Mouse (Mus musculus) ES-E14 (cell line): Measurements from ENCODE around the gene Fars2. TPM values are rescaled to one million over a fixed set of nuclear protein-coding genes. Genes with fewer than 3 reads are reported as not detected.

Experiments
- DNase-seq: peaks from one replicate; pipeline ENCODE4 v3.0.0-alpha.2; 2013; ENCODE audit warnings: low read depth, low spot score
- H3K27ac ChIP-seq: 2 replicates; pipeline ENCODE4 v1.5.1; 2012; ENCODE audit warnings: low read depth, mild to moderate bottlenecking, low read length, moderate library complexity, mixed read lengths; ENCODE audit not compliant: poor library complexity, insufficient read depth, severe bottlenecking
- H3K36me3 ChIP-seq: 2 replicates; pipeline ENCODE4 v1.6.1; 2012; ENCODE audit warnings: mild to moderate bottlenecking, low read length, moderate library complexity, mixed read lengths; ENCODE audit not compliant: control insufficient read depth, poor library complexity, insufficient read depth, severe bottlenecking
- H3K4me1 ChIP-seq, 2 experiments: fragments of 150-350 bp in 1 of 2; sonication (generic) in 1 of 2; 2 replicates each; pipeline ENCODE4 v1.6.1; 2012; ENCODE audit warnings: low read length in 2 of 2, mild to moderate bottlenecking in 1 of 2, mixed read lengths in 1 of 2; ENCODE audit not compliant: control insufficient read depth in 2 of 2, insufficient read depth in 2 of 2, poor library complexity in 1 of 2
- H3K4me3 ChIP-seq, 2 experiments: fragments of 150-350 bp in 1 of 2; sonication (generic) in 1 of 2; 2 replicates each; pipeline ENCODE4 v1.5.1; 2012; ENCODE audit warnings: low read length in 2 of 2, low read depth in 1 of 2, mild to moderate bottlenecking in 1 of 2, mixed read lengths in 1 of 2; ENCODE audit not compliant: insufficient read depth in 1 of 2, poor library complexity in 1 of 2, severe bottlenecking in 1 of 2
- H3K9ac ChIP-seq: 2 replicates; pipeline ENCODE4 v1.6.1; 2012; ENCODE audit warnings: low read depth, mild to moderate bottlenecking, low read length, mixed read lengths; ENCODE audit not compliant: poor library complexity, insufficient read depth, severe bottlenecking
- H3K9me3 ChIP-seq: fragments of 150-350 bp; sonication (generic); 2 replicates; pipeline ENCODE4 v1.6.1; 2012; ENCODE audit warnings: low read depth, mild to moderate bottlenecking, low read length; ENCODE audit not compliant: control insufficient read depth, insufficient read depth
- CHD2 ChIP-seq: IDR thresholded peaks from 2 replicates; pipeline ENCODE4 v1.6.1; 2014; ENCODE audit warnings: mild to moderate bottlenecking, low read depth, low read length, inconsistent platforms
- HCFC1 ChIP-seq: IDR thresholded peaks from 2 replicates; pipeline ENCODE4 v1.6.1; 2012; ENCODE audit warnings: low read length, inconsistent platforms, borderline replicate concordance; ENCODE audit not compliant: insufficient read depth
- MAFK ChIP-seq: IDR thresholded peaks from 2 replicates; pipeline ENCODE4 v1.6.1; 2014; ENCODE audit warnings: mild to moderate bottlenecking, low read depth, low read length, inconsistent platforms; ENCODE audit not compliant: insufficient read depth
- ZC3H11A ChIP-seq: IDR thresholded peaks from 2 replicates; pipeline ENCODE4 v1.6.1; 2012; ENCODE audit warnings: low read depth, mild to moderate bottlenecking, inconsistent platforms, low read length, borderline replicate concordance
- ZNF384 ChIP-seq: IDR thresholded peaks from 2 replicates; pipeline ENCODE4 v1.6.1; 2012; ENCODE audit warnings: low read depth, low read length, inconsistent platforms
- in situ Hi-C, 2 experiments: fragments of 600-800 bp; cut with MboI; formaldehyde crosslinking; loops; one replicate each; pipeline ENCODE4 v1.15.1; 2025; ENCODE audit warnings: low sequenced_read_pairs in 2 of 2, inconsistent platforms in 1 of 2; ENCODE audit not compliant: unreplicated experiment in 2 of 2
- total RNA-seq: library from RNA; depleted of rRNA; stranded (reverse); fragments of 300-350 nt; gene quantifications from 2 replicates; pipeline ENCODE4 v1.2.3, GENCODE M21; 2012

Fars2 gene
- total RNA-seq, 1 experiment = 22.0 TPM

- in situ Hi-C loops = no loop called here
- Histone ChIP-seq H3K9ac (no peak overlapping the region), H3K27ac (no peak overlapping the region), H3K4me3 (no peak overlapping the region), H3K36me3 (no peaks in the 10 kb centered on the region), H3K4me1 (peaks cover 0 to 2% of the 10 kb centered on the region in 2 experiments; a peak in 1 of 4 replicates), H3K9me3 (no peaks in the 10 kb centered on the region)
- TF ChIP-seq HCFC1 (no peak), MAFK (no peak), CHD2 (no peak), ZC3H11A (no peak), ZNF384 (no peak)
- DNase-seq = no peak
These were observed 107.2 kb downstream of the Fars2 start for GRCm38 (mm10) chr13:36224431-36224830.

GRCm38 (mm10) chr13:36242261-36242660 lies 125.0 kb downstream of the Fars2 start:
- Histone ChIP-seq H3K9ac (no peak overlapping the region), H3K4me3 (no peak overlapping the region), H3K27ac (no peak overlapping the region), H3K4me1 (no peaks in the 10 kb centered on the region), H3K36me3 (no peaks in the 10 kb centered on the region), H3K9me3 (no peaks in the 10 kb centered on the region)
- TF ChIP-seq MAFK (no peak), CHD2 (no peak), ZC3H11A (no peak), ZNF384 (no peak), HCFC1 (no peak)
- in situ Hi-C loops = no loop called here
- DNase-seq = no peak

GRCm38 (mm10) chr13:36253936-36254335 lies 136.7 kb downstream of the Fars2 start:
- Histone ChIP-seq H3K4me1 (no peaks in the 10 kb centered on the region), H3K9me3 (no peaks in the 10 kb centered on the region), H3K9ac (no peak overlapping the region), H3K4me3 (no peak overlapping the region), H3K36me3 (no peaks in the 10 kb centered on the region), H3K27ac (no peak overlapping the region)
- in situ Hi-C loops = no loop called here
- no peak for DNase-seq
- TF ChIP-seq HCFC1 (no peak), ZC3H11A (no peak), CHD2 (no peak)

GRCm38 (mm10) chr13:36257213-36257612 lies 140.0 kb downstream of the Fars2 start:
- TF ChIP-seq MAFK (no peak), HCFC1 (no peak), ZC3H11A (no peak), ZNF384 (no peak), CHD2 (no peak)
- H3K4me1 ChIP-seq = no peaks in the 10 kb centered on the region
- H3K27ac ChIP-seq = no peak overlapping the region
- H3K36me3 ChIP-seq = no peaks in the 10 kb centered on the region
- H3K9ac ChIP-seq = no peak overlapping the region
- H3K9me3 ChIP-seq = no peaks in the 10 kb centered on the region
- no peak for DNase-seq
- in situ Hi-C loops = no loop called here
- H3K4me3 ChIP-seq = no peak overlapping the region

- in situ Hi-C loops = no loop called here
- no peak overlapping the region for H3K4me3 ChIP-seq
- no peaks in the 10 kb centered on the region for H3K36me3 ChIP-seq
- H3K27ac ChIP-seq = no peak overlapping the region
- peaks cover 0 to 4% of the 10 kb centered on the region in 2 experiments; a peak in 2 of 4 replicates for H3K4me1 ChIP-seq
- no peak overlapping the region for H3K9ac ChIP-seq
- DNase-seq = no peak
- TF ChIP-seq HCFC1 (no peak), ZC3H11A (no peak), CHD2 (no peak), ZNF384 (no peak), MAFK (no peak)
- no peaks in the 10 kb centered on the region for H3K9me3 ChIP-seq
These were observed 142.5 kb downstream of the Fars2 start for GRCm38 (mm10) chr13:36259754-36260153.
